Mouse (Mus musculus): ENCODE measurements around the gene Slc35e3.

GRCm38 (mm10) chr10:117732962-117733592 lies 13.1 kb downstream of the Slc35e3 start:
- TF ChIP-seq POLR2A (IDR thresholded peaks at IDR 0.05; ENCODE audit: low read depth, low read length): no peak
- TF ChIP-seq MAFK (IDR thresholded peaks at IDR 0.05; ENCODE audit: insufficient replicate concordance, low read length): no peak
- TF ChIP-seq CTCF (conservative IDR thresholded peaks at IDR 0.05 in 1 of 2, IDR thresholded peaks at IDR 0.05 in 1 of 2; ENCODE audit: low read depth in 2 of 2, low read length in 2 of 2): no peak
- TF ChIP-seq ZMIZ1 (IDR thresholded peaks at IDR 0.05; ENCODE audit: low read depth, low read length): no peak
- no peak for TF ChIP-seq SMC3 (IDR thresholded peaks at IDR 0.05; ENCODE audit: low read depth, low read length)
- no peak for TF ChIP-seq MAZ (IDR thresholded peaks at IDR 0.05; ENCODE audit: low read depth, low read length)
- TF ChIP-seq JUN (IDR thresholded peaks at IDR 0.05; ENCODE audit: insufficient read depth, low read depth, low read length): no peak
- no peak for TF ChIP-seq JUND (conservative IDR thresholded peaks at IDR 0.05; ENCODE audit: low read depth, low read length)
- TF ChIP-seq MAX (IDR thresholded peaks at IDR 0.05; ENCODE audit: low read length): no peak
- no peak for TF ChIP-seq POLR2AphosphoS2 (IDR thresholded peaks at IDR 0.05; ENCODE audit: low read depth, low read length)
- no peak for TF ChIP-seq ETS1 (conservative IDR thresholded peaks at IDR 0.05; ENCODE audit: low read depth, low read length)

Data from CH12.LX (cell line).